Mouse (Mus musculus) heart, postnatal 0 days (tissue): ENCODE data around the gene Gm10181. TPM values are rescaled to one million over a fixed set of nuclear protein-coding genes. Genes with fewer than 3 reads are reported as not detected.

Experiments used
- ATAC-seq: fragments of 200-750 bp; cut with Nextera tagmentation; 2 replicates; pipeline ENCODE4 v1.8.0; 2017; ENCODE audit warnings: low read depth, moderate number of reproducible peaks, moderate library complexity; ENCODE audit not compliant: insufficient read depth
- DNase-seq: peaks from one replicate; pipeline ENCODE4 v3.0.0-alpha.2; 2016; ENCODE audit warnings: low spot score
- H3K27ac ChIP-seq: fragments of 300-500 bp; sonication (generic); 2 replicates; pipeline ENCODE4 v1.5.1; 2014; ENCODE audit warnings: low read depth, mild to moderate bottlenecking
- H3K27me3 ChIP-seq: fragments of 300-500 bp; sonication (generic); 2 replicates; pipeline ENCODE4 v1.6.1; 2014; ENCODE audit warnings: low read length, mixed read lengths; ENCODE audit not compliant: control insufficient read depth, insufficient read depth
- H3K36me3 ChIP-seq: fragments of 300-500 bp; sonication (generic); replicated peaks from 2 replicates; pipeline ENCODE4 v1.6.1; 2014; ENCODE audit warnings: low read length, mixed read lengths; ENCODE audit not compliant: control insufficient read depth, insufficient read depth
- H3K4me1 ChIP-seq: fragments of 300-500 bp; sonication (generic); 2 replicates; pipeline ENCODE4 v1.6.1; 2014; ENCODE audit warnings: antibody characterized with exemption; ENCODE audit not compliant: control insufficient read depth, insufficient read depth
- H3K4me2 ChIP-seq: fragments of 300-500 bp; sonication (generic); 2 replicates; pipeline ENCODE4 v1.6.1; 2014; ENCODE audit warnings: low read depth, mild to moderate bottlenecking, low read length, moderate library complexity
- H3K4me3 ChIP-seq: fragments of 300-500 bp; sonication (generic); 2 replicates; pipeline ENCODE4 v1.5.1; 2014; ENCODE audit warnings: low read depth, low read length
- H3K9ac ChIP-seq: fragments of 300-500 bp; sonication (generic); replicated peaks from 2 replicates; pipeline ENCODE4 v1.6.1; 2014; ENCODE audit warnings: low read depth, low read length, mixed read lengths
- H3K9me3 ChIP-seq: fragments of 300-500 bp; sonication (generic); replicated peaks from 2 replicates; pipeline ENCODE4 v1.6.1; 2016; ENCODE audit warnings: low read length; ENCODE audit not compliant: control insufficient read depth
- CTCF ChIP-seq: IDR thresholded peaks from 2 replicates; pipeline ENCODE4 v1.5.1; 2016; ENCODE audit warnings: antibody characterized with exemption, control low read depth, low read depth
- EP300 ChIP-seq: IDR thresholded peaks from 2 replicates; pipeline ENCODE4 v1.6.1; 2016; ENCODE audit warnings: antibody characterized with exemption, low read depth
- WGBS: fragments of 180-500 bp; shearing (Covaris S2); extraction: QIAGEN DNeasy Blood & Tissue Kit; methylation state at CpG from one replicate; pipeline ENCODE4 v1.1.7; 2014; 5-methylcytosine and 5-hydroxymethylcytosine counted together
- polyA plus RNA-seq: library from polyadenylated mRNA; unstranded; fragments of >200 nt; fragmentation: Nextera tagmentation; extraction: Ambion mirVana; gene quantifications from 2 replicates; pipeline ENCODE4 v1.2.1, GENCODE M21; 2015
- total RNA-seq: library from RNA; depleted of rRNA; stranded (reverse); fragments of >200 nt; gene quantifications from 2 replicates; pipeline ENCODE4 v1.2.3, GENCODE M21; 2014; ENCODE audit warnings: low replicate concordance

Gm10181 gene
- total and polyA plus RNA-seq, 2 experiments from 2014 or later: not detected

DNA sequence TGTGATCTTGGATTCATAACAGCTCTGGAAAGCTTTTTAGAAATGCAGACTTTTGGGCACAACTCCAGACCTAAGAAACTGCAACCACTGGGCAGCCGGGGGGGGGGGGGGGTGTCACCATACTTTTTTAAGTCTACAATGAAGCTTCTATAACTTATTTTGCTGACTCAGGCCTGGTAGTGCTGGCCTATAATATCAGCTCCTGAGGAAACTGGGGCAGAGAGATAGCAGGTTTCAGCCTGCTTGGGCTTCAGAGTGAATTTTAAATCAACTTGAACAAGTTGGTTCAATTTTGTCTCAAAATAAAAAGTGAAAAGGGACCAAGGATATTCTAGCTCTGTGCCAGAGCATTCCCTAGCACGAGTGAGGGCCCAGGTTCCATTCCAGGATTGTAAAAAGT lies 40.3 kb upstream of the Gm10181 start:
- TF ChIP-seq EP300 (no peak), CTCF (no peak)
- no peaks in the 10 kb centered on the region for H3K4me1 ChIP-seq
- H3K27me3 ChIP-seq: no peaks in the 10 kb centered on the region
- no peak overlapping the region for H3K9ac ChIP-seq
- H3K27ac ChIP-seq: no peak overlapping the region
- H3K36me3 ChIP-seq: no peaks in the 10 kb centered on the region
- H3K4me2 ChIP-seq: no peak overlapping the region
- WGBS: 55% methylated on average over 2 of the region's 2 CpGs
- no peak for DNase-seq
- no peak overlapping the region for H3K4me3 ChIP-seq
- H3K9me3 ChIP-seq: no peaks in the 10 kb centered on the region
- ATAC-seq: no peak

DNA sequence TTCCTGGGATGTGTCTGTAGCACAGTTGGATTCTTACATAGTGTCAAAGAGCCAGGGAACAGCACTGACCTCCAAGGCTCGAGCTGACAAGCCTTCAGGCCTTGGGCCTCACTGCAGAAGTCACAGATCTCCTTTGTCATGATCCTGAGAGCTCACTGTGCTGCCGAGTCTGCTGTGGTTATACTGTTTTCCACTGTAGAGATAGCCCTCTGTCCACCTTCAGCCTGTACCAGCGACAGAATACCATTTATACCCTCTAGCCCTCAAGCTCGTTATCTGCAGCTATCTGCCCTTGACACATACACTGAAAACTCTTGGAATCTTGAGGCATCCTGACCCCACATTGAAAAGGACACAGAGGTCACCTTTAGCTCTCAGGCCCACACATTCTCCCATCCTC lies 37.3 kb upstream of the Gm10181 start:
- Histone ChIP-seq H3K36me3 (no peaks in the 10 kb centered on the region), H3K9me3 (no peaks in the 10 kb centered on the region), H3K4me2 (no peak overlapping the region), H3K9ac (no peak overlapping the region), H3K4me1 (no peaks in the 10 kb centered on the region), H3K4me3 (no peak overlapping the region), H3K27me3 (no peaks in the 10 kb centered on the region), H3K27ac (no peak overlapping the region)
- 45% methylated on average over 4 of the region's 4 CpGs for WGBS
- no peak for TF ChIP-seq EP300
- no peak for TF ChIP-seq CTCF
- DNase-seq (no peak), ATAC-seq (no peak)

GRCm38 (mm10) chr9:25055650-25056376 lies 33.4 kb upstream of the Gm10181 start:
- no peaks in the 10 kb centered on the region for H3K27me3 ChIP-seq
- DNase-seq (no peak), ATAC-seq (no peak)
- H3K4me3 ChIP-seq: no peak overlapping the region
- no peak overlapping the region for H3K4me2 ChIP-seq
- no peak for TF ChIP-seq EP300
- no peak for TF ChIP-seq CTCF
- no peak overlapping the region for H3K27ac ChIP-seq
- H3K9ac ChIP-seq: no peak overlapping the region
- no peaks in the 10 kb centered on the region for H3K36me3 ChIP-seq
- no peaks in the 10 kb centered on the region for H3K4me1 ChIP-seq
- H3K9me3 ChIP-seq: no peaks in the 10 kb centered on the region

DNA sequence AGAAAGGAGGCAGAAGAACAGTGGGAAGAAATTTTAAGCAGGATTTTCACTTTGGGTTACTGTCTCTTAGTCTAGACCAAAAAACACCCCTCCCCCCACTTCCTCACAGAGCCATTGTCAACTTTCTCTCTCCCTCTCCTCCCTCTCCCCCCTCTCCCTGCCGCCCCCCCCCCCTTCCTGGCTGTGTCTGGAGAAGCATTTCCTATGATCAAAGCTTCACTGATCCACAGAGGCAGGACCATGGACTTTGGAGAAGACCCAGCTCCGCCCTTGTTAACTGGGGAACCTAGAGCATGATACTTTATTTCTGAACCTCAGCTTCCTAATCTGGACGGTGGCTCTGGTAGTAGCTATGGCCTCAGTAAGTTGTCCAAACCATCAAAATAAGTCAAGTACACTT lies 30.5 kb upstream of the Gm10181 start:
- TF ChIP-seq EP300 (no peak), CTCF (no peak)
- H3K4me1 ChIP-seq: no peaks in the 10 kb centered on the region
- DNase-seq: no peak
- 51% methylated on average over 2 of the region's 3 CpGs for WGBS
- H3K4me3 ChIP-seq: no peak overlapping the region
- H3K36me3 ChIP-seq: no peaks in the 10 kb centered on the region
- ATAC-seq: no peak
- H3K27ac ChIP-seq: no peak overlapping the region
- H3K9ac ChIP-seq: no peak overlapping the region
- H3K27me3 ChIP-seq: no peaks in the 10 kb centered on the region
- H3K4me2 ChIP-seq: no peak overlapping the region
- no peaks in the 10 kb centered on the region for H3K9me3 ChIP-seq

GRCm38 (mm10) chr9:25072666-25073065 lies 16.6 kb upstream of the Gm10181 start:
- DNase-seq: no peak
- WGBS: 76% methylated on average over 1 of the region's 1 CpGs
- H3K4me2 ChIP-seq: no peak overlapping the region

DNA sequence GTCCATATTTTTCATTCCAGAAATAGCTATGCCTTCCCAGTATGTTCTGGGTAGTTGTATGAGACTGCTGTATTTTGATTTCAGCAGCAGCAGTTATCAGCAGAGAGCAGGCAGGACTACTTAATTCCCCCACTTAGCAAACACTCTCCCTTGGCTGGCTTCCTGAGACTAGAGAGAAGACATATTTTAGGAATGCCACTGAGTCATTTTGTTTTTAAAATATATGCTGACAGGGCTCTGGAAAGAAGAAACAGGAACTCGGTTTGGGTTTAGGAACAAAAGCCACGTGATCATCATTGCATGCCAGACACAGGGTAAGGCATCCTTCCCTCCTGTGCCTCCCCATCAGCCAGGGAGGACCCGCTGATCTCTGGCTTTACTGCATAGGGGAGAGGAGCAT lies 13.2 kb upstream of the Gm10181 start:
- no peaks in the 10 kb centered on the region for H3K27me3 ChIP-seq
- H3K9ac ChIP-seq: no peak overlapping the region
- 1% methylated on average over 3 of the region's 3 CpGs for whole genome bisulfite sequencing
- TF ChIP-seq EP300: 0 out of 2 replicates have a peak, but pooled peaks have one; percentile 14
- no peak for TF ChIP-seq CTCF
- ATAC-seq: peak; percentile 92
- H3K4me3 ChIP-seq: no peak overlapping the region
- no peak overlapping the region for H3K4me2 ChIP-seq
- peak overlapping the region; percentile 80 for H3K27ac ChIP-seq
- peaks cover 24% of the 10 kb centered on the region for H3K4me1 ChIP-seq
- peak; percentile 94 for DNase-seq
- no peaks in the 10 kb centered on the region for H3K9me3 ChIP-seq
- no peaks in the 10 kb centered on the region for H3K36me3 ChIP-seq

More at GRCm38 (mm10) chr9:25072666-25073065, 16.6 kb upstream of the Gm10181 start:
- TF ChIP-seq EP300: no peak
- no peak for TF ChIP-seq CTCF
- Histone ChIP-seq H3K9ac (no peak overlapping the region), H3K27me3 (no peaks in the 10 kb centered on the region), H3K36me3 (no peaks in the 10 kb centered on the region), H3K4me3 (no peak overlapping the region), H3K9me3 (no peaks in the 10 kb centered on the region), H3K4me1 (peaks cover 24% of the 10 kb centered on the region), H3K27ac (no peak overlapping the region)
- no peak for ATAC-seq
